Mouse (Mus musculus) cortical plate, adult 2 months (tissue): ENCODE measurements around the gene Robo1.

Experiments used
- CTCF ChIP-seq: fragments of 200-500 bp; IDR thresholded peaks from 2 replicates; pipeline ENCODE4 v1.5.1; 2011; ENCODE audit warnings: mild to moderate bottlenecking, control low read depth, low read length; ENCODE audit not compliant: insufficient read depth; ENCODE audit errors: extremely low read depth
- POLR2A ChIP-seq: fragments of 200-500 bp; IDR thresholded peaks from 2 replicates; pipeline ENCODE4 v1.6.1; 2011; ENCODE audit warnings: mild to moderate bottlenecking, low read length, control low read depth; ENCODE audit not compliant: insufficient read depth; ENCODE audit errors: extremely low read depth

GRCm38 (mm10) chr16:72544950-72545349 lies 236.8 kb downstream of the Robo1 start:
- no peak for TF ChIP-seq CTCF
- TF ChIP-seq POLR2A, result no peak
